Mouse (Mus musculus): ENCODE measurements around the gene Brd4.
A peak's percentile ranks its signal among the peaks of the same experiment; 100 is the strongest.

Gene Brd4

GRCm38 (mm10) chr17:32280575-32280974, 3.9 kb downstream of the Brd4 start:
- no peak for DNase-seq (ENCODE audit: low spot score)

- no peak for DNase-seq (ENCODE audit: low spot score)
Observed at GRCm38 (mm10) chr17:32277201-32277600, 7.3 kb downstream of the Brd4 start.

GRCm38 (mm10) chr17:32275568-32275967, 9.0 kb downstream of the Brd4 start:
- no peak for DNase-seq (ENCODE audit: low spot score)

GRCm38 (mm10) chr17:32269151-32269550, 15.4 kb downstream of the Brd4 start:
- DNase-seq (ENCODE audit: low spot score), result no peak

GRCm38 (mm10) chr17:32268540-32268960, 16.0 kb downstream of the Brd4 start:
- no peak for DNase-seq (ENCODE audit: low spot score)

- no peak for DNase-seq (ENCODE audit: low spot score)
Observed at GRCm38 (mm10) chr17:32268096-32268495, 16.4 kb downstream of the Brd4 start.

GRCm38 (mm10) chr17:32267617-32268016, 16.9 kb downstream of the Brd4 start:
- DNase-seq (ENCODE audit: low spot score), result no peak

- DNase-seq (ENCODE audit: low spot score), result no peak
Observed at GRCm38 (mm10) chr17:32263672-32264071, 20.9 kb downstream of the Brd4 start.

- DNase-seq (ENCODE audit: low spot score), result no peak
Observed at GRCm38 (mm10) chr17:32262831-32263559, 21.5 kb downstream of the Brd4 start.

GRCm38 (mm10) chr17:32258869-32259268, 25.7 kb downstream of the Brd4 start:
- DNase-seq (ENCODE audit: low spot score), result no peak

GRCm38 (mm10) chr17:32257944-32258343, 26.6 kb downstream of the Brd4 start:
- no peak for DNase-seq (ENCODE audit: low spot score)

- no peak for DNase-seq (ENCODE audit: low spot score)
Observed at GRCm38 (mm10) chr17:32257452-32257851, 27.1 kb downstream of the Brd4 start.

- no peak for DNase-seq (ENCODE audit: low spot score)
Observed at GRCm38 (mm10) chr17:32256896-32257295, 27.6 kb downstream of the Brd4 start.

- no peak for DNase-seq (ENCODE audit: low spot score)
Observed at GRCm38 (mm10) chr17:32253261-32253660, 31.3 kb downstream of the Brd4 start.

- DNase-seq (ENCODE audit: low spot score), result no peak
Observed at GRCm38 (mm10) chr17:32251827-32252470, 32.6 kb downstream of the Brd4 start.

- DNase-seq (ENCODE audit: low spot score), result no peak
Observed at GRCm38 (mm10) chr17:32250066-32250465, 34.5 kb downstream of the Brd4 start.

- no peak for DNase-seq (ENCODE audit: low spot score)
Observed at GRCm38 (mm10) chr17:32248192-32248591, 36.3 kb downstream of the Brd4 start.

- no peak for DNase-seq (ENCODE audit: low spot score)
Observed at GRCm38 (mm10) chr17:32247616-32248015, 36.9 kb downstream of the Brd4 start.

- DNase-seq (ENCODE audit: low spot score), result no peak
Observed at GRCm38 (mm10) chr17:32246117-32246516, 38.4 kb downstream of the Brd4 start.

- DNase-seq (ENCODE audit: low spot score), result no peak
Observed at GRCm38 (mm10) chr17:32240881-32241531, 43.5 kb downstream of the Brd4 start.

GRCm38 (mm10) chr17:32238589-32238988, 45.9 kb downstream of the Brd4 start:
- no peak for DNase-seq (ENCODE audit: low spot score)

- peak; percentile 68 for DNase-seq (ENCODE audit: low spot score)
Observed at GRCm38 (mm10) chr17:32235534-32236191, 48.9 kb downstream of the Brd4 start.

GRCm38 (mm10) chr17:32233174-32233573, 51.3 kb downstream of the Brd4 start:
- DNase-seq (ENCODE audit: low spot score), result no peak
